Mouse (Mus musculus): ENCODE results near the gene Trim60. TPM values are rescaled to one million over a fixed set of nuclear protein-coding genes. Genes with fewer than 3 reads are reported as not detected.
"Not testable (repeated sequence)": the region's sequence is repeated elsewhere in the genome, so short reads cannot be mapped to it uniquely, and the experiment has no call there.

The Trim60 gene
- polyA plus RNA-seq, 1 experiment from 2014 or later, result not detected

DNA sequence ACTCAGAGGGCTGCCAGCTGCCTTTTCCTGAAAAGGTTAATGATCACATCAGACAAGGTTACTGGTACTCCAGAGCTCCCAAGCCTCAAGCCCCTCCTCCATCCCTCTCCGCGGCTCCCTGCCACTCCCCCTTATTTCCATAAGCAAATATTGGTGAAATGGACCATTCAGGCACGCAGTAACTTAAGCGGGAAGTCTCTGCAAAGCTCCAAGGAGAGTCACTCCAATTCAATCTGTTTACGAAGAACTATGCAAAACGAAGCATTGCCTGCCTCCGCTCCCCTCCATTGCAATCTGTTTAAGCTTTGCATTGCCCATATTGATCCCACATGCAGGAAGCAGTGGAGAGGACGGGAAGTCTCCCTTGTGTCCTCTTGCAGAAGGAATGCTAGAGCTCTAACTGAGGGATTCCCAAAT, 18.7 kb upstream of the Trim60 start, which contains the start of gene Apela:
TSS of gene Apela (minus strand) at position 220 of the 417 bp plus-strand sequence.
- H3K27ac ChIP-seq (replicated peaks), result 0 out of 2 replicates have a peak within 1 kb of the TSS, but pooled peaks have one; percentile 39
- H3K36me3 ChIP-seq, result no peaks in the 10 kb centered on the region
- under 1% methylated on average over 8 of the region's 8 CpGs for WGBS
- ATAC-seq (ENCODE audit: insufficient number of reproducible peaks, low FRiP score, low TSS enrichment, low read depth), result 0 out of 2 replicates have a peak, but pooled peaks have one; percentile 47
- peak within 1 kb of the TSS; percentile 38 for H3K4me3 ChIP-seq (replicated peaks)
- H3K4me2 ChIP-seq (replicated peaks), result peak within 1 kb of the TSS; percentile 46
- peaks cover 3% of the 10 kb centered on the region; the same call in 1 of the 2 replicates for H3K4me1 ChIP-seq
- no peaks in the 10 kb centered on the region for H3K27me3 ChIP-seq
- no peak within 1 kb of the TSS for H3K9ac ChIP-seq
- H3K9me3 ChIP-seq (replicated peaks), result no peaks in the 10 kb centered on the region

GRCm38 (mm10) chr8:65034136-65034535, 15.8 kb upstream of the Trim60 start:
- Histone ChIP-seq H3K27me3 (no peaks in the 10 kb centered on the region), H3K27ac (replicated peaks) (no peak overlapping the region)

GRCm38 (mm10) chr8:65033056-65033455, 14.7 kb upstream of the Trim60 start:
- H3K27ac ChIP-seq (replicated peaks), result no peak overlapping the region
- H3K9me3 ChIP-seq (replicated peaks), result no peaks in the 10 kb centered on the region
- no peak overlapping the region for H3K4me2 ChIP-seq (replicated peaks)
- WGBS, result 83% methylated on average over 13 of the region's 13 CpGs
- no peak for ATAC-seq (ENCODE audit: insufficient number of reproducible peaks, low FRiP score, low TSS enrichment, low read depth)
- H3K4me3 ChIP-seq (replicated peaks), result no peak overlapping the region
- H3K36me3 ChIP-seq, result no peaks in the 10 kb centered on the region
- no peak overlapping the region for H3K9ac ChIP-seq
- no peaks in the 10 kb centered on the region for H3K27me3 ChIP-seq
- peaks cover 3% of the 10 kb centered on the region; the same call in 1 of the 2 replicates for H3K4me1 ChIP-seq

More at GRCm38 (mm10) chr8:65034136-65034535, 15.8 kb upstream of the Trim60 start:
- Histone ChIP-seq H3K4me2 (replicated peaks) (no peak overlapping the region), H3K4me3 (replicated peaks) (no peak overlapping the region), H3K36me3 (no peaks in the 10 kb centered on the region), H3K4me1 (peaks cover 3% of the 10 kb centered on the region; the same call in 1 of the 2 replicates), H3K9ac (no peak overlapping the region), H3K9me3 (replicated peaks) (no peaks in the 10 kb centered on the region)
- WGBS, result 75% methylated on average over 2 of the region's 2 CpGs
- ATAC-seq (ENCODE audit: insufficient number of reproducible peaks, low FRiP score, low TSS enrichment, low read depth), result no peak

DNA sequence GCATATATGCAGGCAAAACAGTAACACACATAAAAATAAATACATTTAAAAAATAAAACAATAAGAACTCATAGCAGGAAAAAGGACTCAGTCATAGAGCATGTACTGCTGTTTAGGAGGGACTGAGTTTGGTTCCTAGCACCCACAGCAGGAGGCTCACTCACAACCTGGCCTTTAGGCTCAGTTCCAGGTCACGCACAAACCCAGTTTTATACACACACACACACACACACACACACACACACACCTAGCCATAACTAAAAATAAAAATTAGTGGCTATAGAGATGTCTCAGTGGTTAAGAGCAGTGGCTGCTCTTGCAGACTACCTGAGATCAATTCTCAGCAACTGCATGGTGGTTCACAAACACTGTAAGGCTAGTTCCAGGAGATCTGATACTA, 13.7 kb upstream of the Trim60 start:
- Histone ChIP-seq H3K9ac (no peak overlapping the region), H3K4me2 (replicated peaks) (no peak overlapping the region), H3K4me1 (peaks cover 3% of the 10 kb centered on the region; the same call in 1 of the 2 replicates), H3K9me3 (replicated peaks) (no peaks in the 10 kb centered on the region), H3K36me3 (no peaks in the 10 kb centered on the region), H3K27ac (replicated peaks) (no peak overlapping the region), H3K27me3 (no peaks in the 10 kb centered on the region), H3K4me3 (replicated peaks) (no peak overlapping the region)
- 86% methylated on average over 1 of the region's 1 CpGs for WGBS
- no peak for ATAC-seq (ENCODE audit: insufficient number of reproducible peaks, low FRiP score, low TSS enrichment, low read depth)

DNA sequence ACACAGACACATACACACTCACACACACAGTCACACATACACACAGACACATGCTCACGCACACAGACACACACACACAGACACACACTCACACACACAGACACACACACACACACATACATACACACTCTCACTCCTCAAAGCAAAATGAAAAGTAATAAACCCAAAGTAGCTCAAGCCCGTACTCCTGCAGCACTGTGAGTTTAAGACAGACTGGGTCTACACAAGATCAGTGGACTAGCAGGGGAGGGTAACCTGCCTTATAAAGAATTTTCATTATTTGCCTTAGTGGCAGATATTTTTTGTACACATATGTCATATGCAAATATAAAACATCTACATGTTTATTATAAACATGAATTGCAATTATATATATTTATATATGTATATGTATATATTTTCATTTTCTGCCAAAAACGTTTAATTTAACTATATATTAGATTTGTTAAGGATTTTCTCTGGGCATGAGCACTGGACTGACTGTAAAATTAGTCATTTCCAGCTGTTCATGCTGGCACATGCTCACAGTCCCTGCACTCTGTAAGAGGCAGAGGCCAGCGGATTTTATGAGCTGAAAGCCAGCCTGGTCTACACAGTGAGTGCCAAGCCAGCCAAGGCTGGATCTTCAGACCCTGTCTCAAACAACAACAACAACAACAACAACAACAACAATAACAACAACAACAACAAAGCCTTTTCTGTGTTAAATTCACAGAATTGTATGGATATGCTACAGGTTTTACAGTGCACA, 12.5 kb upstream of the Trim60 start:
- no peak for ATAC-seq (ENCODE audit: insufficient number of reproducible peaks, low FRiP score, low TSS enrichment, low read depth)
- H3K9ac ChIP-seq, result no peak overlapping the region
- no peak overlapping the region for H3K27ac ChIP-seq (replicated peaks)
- WGBS, result 66% methylated on average over 4 of the region's 4 CpGs
- no peak overlapping the region for H3K4me3 ChIP-seq (replicated peaks)
- no peaks in the 10 kb centered on the region for H3K27me3 ChIP-seq
- no peak overlapping the region for H3K4me2 ChIP-seq (replicated peaks)
- H3K9me3 ChIP-seq (replicated peaks), result no peaks in the 10 kb centered on the region
- peaks cover 3% of the 10 kb centered on the region; the same call in 1 of the 2 replicates for H3K4me1 ChIP-seq
- H3K36me3 ChIP-seq, result no peaks in the 10 kb centered on the region

DNA sequence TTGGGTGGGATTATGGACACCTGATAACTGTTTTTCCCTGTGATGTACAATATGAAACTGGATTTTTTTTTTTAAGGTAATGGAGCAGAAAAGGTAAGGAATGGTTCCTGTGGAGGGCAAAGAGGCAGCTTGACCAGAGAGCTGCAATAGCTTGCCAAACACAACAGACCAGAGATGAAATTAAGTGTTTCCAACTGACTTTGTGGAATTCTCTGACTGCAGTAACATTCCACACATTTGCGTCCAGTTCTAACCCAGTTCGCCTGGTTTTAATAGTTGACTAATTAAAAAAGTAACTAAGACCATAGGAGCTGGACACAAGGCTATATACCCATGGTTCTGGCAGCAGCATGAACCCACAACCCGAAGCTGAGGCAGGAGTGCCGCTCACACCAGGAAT, 11.4 kb upstream of the Trim60 start:
- Histone ChIP-seq H3K36me3 (no peaks in the 10 kb centered on the region), H3K27ac (replicated peaks) (no peak overlapping the region), H3K4me2 (replicated peaks) (no peak overlapping the region), H3K4me1 (no peaks in the 10 kb centered on the region), H3K9me3 (replicated peaks) (no peaks in the 10 kb centered on the region), H3K4me3 (replicated peaks) (no peak overlapping the region), H3K9ac (no peak overlapping the region), H3K27me3 (no peaks in the 10 kb centered on the region)
- 62% methylated on average over 4 of the region's 4 CpGs for WGBS
- no peak for ATAC-seq (ENCODE audit: insufficient number of reproducible peaks, low FRiP score, low TSS enrichment, low read depth)

DNA sequence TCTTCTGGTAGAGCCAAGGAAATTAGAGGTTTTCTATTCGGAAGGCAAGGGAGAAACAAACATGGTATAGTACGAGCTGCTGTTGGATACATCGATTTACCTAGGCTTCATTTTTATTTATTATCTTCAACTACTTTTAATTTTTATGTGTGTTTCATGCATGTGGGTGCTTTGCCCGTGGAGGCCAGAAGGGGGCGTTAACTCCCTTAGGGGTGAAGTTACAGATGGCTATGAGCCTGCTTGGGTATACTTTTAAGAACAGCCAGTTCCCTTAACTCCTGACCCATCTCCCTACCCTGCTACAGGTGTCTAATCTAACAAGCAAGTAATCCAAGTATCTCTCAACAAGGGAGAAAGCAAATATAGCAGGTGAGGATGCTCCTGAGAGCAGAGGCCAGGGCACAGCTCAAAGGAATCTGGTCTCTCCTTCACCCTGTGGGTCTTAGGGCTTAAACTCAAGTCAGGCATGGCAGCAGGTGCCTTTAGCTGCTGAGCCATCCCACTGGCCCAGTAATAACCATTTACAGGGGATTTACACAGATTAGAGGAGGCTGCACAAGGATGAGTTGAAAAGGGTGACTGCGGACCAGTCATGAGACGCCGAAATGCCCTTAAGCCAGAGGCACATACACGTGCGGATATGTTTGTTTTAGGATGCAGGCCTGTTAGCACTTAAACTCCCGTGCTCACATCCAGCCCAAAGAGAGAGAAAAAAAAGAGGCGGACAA, 10.7 kb upstream of the Trim60 start:
- no peak for ATAC-seq (ENCODE audit: insufficient number of reproducible peaks, low FRiP score, low TSS enrichment, low read depth)
- Histone ChIP-seq H3K9ac (no peak overlapping the region), H3K4me1 (no peaks in the 10 kb centered on the region), H3K4me2 (replicated peaks) (no peak overlapping the region), H3K4me3 (replicated peaks) (no peak overlapping the region), H3K27me3 (no peaks in the 10 kb centered on the region), H3K27ac (replicated peaks) (no peak overlapping the region), H3K36me3 (no peaks in the 10 kb centered on the region), H3K9me3 (replicated peaks) (no peaks in the 10 kb centered on the region)
- WGBS, result 67% methylated on average over 12 of the region's 12 CpGs

DNA sequence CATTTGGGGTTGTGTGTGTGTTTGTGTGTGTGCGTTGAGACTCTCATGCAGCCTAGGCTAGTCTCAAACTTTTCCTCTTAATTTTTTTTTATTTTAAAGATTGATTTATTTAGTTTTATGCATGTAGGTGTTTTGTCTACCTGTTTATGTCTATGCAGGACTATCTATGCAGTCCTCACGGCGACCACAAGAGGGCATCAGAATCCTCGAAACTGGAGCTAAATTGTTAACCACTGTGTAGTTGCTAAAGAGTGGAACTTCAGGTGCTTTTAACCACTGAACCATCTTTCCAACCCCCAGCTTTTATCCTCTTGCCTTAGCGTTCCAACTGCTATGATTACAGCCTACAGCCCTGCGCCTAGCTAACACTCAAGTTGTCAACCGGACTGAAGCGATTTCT, 4.1 kb upstream of the Trim60 start:
- no peak overlapping the region for H3K4me2 ChIP-seq (replicated peaks)
- no peaks in the 10 kb centered on the region for H3K36me3 ChIP-seq
- no peak overlapping the region for H3K27ac ChIP-seq (replicated peaks)
- no peaks in the 10 kb centered on the region for H3K27me3 ChIP-seq
- H3K9ac ChIP-seq, result no peak overlapping the region
- no peak for ATAC-seq (ENCODE audit: insufficient number of reproducible peaks, low FRiP score, low TSS enrichment, low read depth)
- H3K4me3 ChIP-seq (replicated peaks), result no peak overlapping the region
- H3K4me1 ChIP-seq, result no peaks in the 10 kb centered on the region
- 43% methylated on average over 8 of the region's 8 CpGs for WGBS
- H3K9me3 ChIP-seq (replicated peaks), result no peaks in the 10 kb centered on the region

DNA sequence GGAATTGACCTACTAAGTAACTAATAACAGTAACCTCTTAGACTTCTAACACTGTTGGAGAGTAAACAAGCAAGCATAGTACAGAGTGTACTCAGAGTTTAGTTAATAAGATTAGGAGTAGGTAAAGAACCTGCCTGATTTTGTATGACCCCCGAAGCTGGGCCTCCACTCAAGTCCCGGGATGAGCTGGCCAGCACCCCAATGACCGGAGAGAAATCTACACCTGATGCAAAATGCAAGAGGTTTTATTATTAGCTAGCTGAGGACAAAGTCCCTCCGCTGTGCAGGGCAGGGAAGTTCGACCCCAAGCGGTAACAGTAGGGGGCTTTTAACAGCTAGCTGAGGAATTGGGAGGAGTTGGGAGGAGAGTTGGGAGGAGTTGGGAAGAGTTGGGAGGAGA, 10.8 kb downstream of the Trim60 start:
- not testable (repeated sequence) for H3K9ac ChIP-seq; H3K4me1 ChIP-seq; H3K4me2 ChIP-seq (replicated peaks); H3K9me3 ChIP-seq (replicated peaks); H3K27ac ChIP-seq (replicated peaks); ATAC-seq (ENCODE audit: insufficient number of reproducible peaks, low FRiP score, low TSS enrichment, low read depth); H3K36me3 ChIP-seq; H3K27me3 ChIP-seq; H3K4me3 ChIP-seq (replicated peaks)
- WGBS, result 77% methylated on average over 6 of the region's 6 CpGs

DNA sequence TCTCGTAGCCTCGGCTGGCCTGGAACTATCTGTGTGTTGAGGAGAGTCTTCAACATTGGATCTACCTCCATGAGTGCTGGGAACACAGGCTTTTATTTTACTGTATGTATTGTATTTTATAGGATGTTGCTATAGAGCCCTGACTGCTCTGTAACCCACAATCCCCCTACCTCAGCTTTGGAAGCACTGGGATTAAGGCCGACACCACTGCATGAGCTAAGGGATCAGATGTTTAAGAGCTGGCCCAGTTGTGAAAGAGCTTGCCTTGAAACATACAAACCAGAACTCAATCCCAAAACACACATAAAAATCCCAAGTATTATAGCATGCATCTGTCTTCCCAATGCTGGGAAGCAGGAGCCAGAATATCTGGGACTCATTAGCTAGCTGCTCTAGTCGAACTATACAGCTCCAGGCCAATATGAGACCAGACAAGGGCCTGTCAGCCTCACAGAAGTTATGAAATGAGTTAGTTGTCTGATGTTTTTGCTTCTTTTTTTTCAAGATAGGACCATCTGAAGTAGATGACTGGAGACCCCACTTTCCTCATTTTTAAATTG, 19.5 kb downstream of the Trim60 start:
- ATAC-seq (ENCODE audit: insufficient number of reproducible peaks, low FRiP score, low TSS enrichment, low read depth), result no peak
- H3K27ac ChIP-seq (replicated peaks), result no peak overlapping the region
- H3K4me2 ChIP-seq (replicated peaks), result no peak overlapping the region

GRCm38 (mm10) chr8:64987731-64988130, 30.7 kb downstream of the Trim60 start, which contains the start of gene Trim75:
Trim75 (minus strand) TSS chr8:64987831.
- Histone ChIP-seq H3K4me3 (replicated peaks) (no peak within 1 kb of the TSS), H3K9ac (no peak within 1 kb of the TSS), H3K4me1 (no peaks in the 10 kb centered on the region), H3K27me3 (no peaks in the 10 kb centered on the region), H3K27ac (replicated peaks) (no peak within 1 kb of the TSS), H3K36me3 (no peaks in the 10 kb centered on the region), H3K9me3 (replicated peaks) (no peaks in the 10 kb centered on the region), H3K4me2 (replicated peaks) (no peak within 1 kb of the TSS)
- WGBS, result 87% methylated on average over 4 of the region's 4 CpGs
- no peak for ATAC-seq (ENCODE audit: insufficient number of reproducible peaks, low FRiP score, low TSS enrichment, low read depth)

More for the DNA sequence above, 19.5 kb downstream of the Trim60 start:
- Histone ChIP-seq H3K4me1 (no peaks in the 10 kb centered on the region), H3K9me3 (replicated peaks) (no peaks in the 10 kb centered on the region), H3K27me3 (no peaks in the 10 kb centered on the region), H3K4me3 (replicated peaks) (no peak overlapping the region), H3K9ac (no peak overlapping the region), H3K36me3 (no peaks in the 10 kb centered on the region)
- 61% methylated on average over 4 of the region's 4 CpGs for WGBS
